Mouse (Mus musculus): ENCODE data around the gene Tomt.

GRCm38 (mm10) chr7:101911982-101912381, 5.8 kb upstream of the Tomt start:
- TF ChIP-seq GATA1 (IDR thresholded peaks at IDR 0.05; ENCODE audit: borderline replicate concordance, low read length) (no peak), FLI1 (IDR thresholded peaks at IDR 0.05; ENCODE audit: low read length) (no peak)
